Mouse (Mus musculus) olfactory bulb, adult 2 months (tissue): ENCODE measurements around the gene Dpf3.

ENCODE experiments used
- CTCF ChIP-seq: fragments of 200-500 bp; IDR thresholded peaks from 2 replicates; pipeline ENCODE4 v1.5.1; 2012; ENCODE audit warnings: low read depth, mild to moderate bottlenecking, low read length, moderate library complexity; ENCODE audit not compliant: insufficient read depth
- POLR2A ChIP-seq: fragments of 200-500 bp; IDR thresholded peaks from 2 replicates; pipeline ENCODE4 v1.6.1; 2012; ENCODE audit warnings: mild to moderate bottlenecking, low read depth, low read length, moderate library complexity; ENCODE audit not compliant: insufficient read depth

DNA sequence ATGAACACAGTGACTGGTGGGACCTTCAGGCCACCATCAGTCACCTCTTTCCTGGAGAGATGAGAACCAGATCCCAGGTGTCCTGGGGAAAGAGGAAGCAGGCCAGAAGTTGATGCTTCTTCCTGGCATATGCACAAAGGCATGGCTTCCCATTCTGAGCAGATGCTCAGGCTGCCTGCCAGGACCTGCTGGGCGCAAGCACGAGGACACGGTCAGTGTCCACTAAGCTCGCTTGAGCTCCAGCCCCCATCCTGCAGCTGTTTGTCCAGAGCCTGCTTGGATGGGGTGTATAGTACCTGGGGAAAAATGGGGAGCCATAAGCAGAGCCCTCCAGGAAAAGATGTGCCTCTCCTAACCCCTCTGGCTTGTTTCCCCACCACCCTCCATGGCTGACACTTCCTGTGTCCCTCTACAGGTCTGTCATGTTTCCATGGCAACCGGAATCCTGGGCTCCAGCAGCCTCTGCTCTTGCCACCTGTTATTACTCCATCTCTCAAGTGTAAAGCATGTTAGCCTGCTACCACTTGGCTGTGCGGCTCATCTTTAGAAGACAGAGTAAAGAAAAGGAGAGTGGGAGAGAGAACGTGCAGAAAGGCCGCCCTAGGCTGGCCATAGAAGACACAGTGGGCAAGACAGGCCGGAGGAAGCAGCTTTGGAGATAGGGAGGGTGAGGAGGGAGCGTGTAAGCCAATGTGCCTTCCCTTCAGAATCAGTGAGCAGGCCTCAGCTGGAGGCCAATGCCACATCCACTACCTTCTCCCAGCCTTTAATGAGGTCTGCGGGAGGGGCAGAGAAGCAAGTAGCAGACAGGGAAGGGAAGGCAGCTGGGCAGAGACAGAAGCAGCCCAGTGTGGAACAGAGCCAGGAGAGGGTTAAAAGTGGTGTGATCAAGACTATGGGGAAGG is 209.7 kb downstream of the Dpf3 start:
- TF ChIP-seq POLR2A, result no peak
- no peak for TF ChIP-seq CTCF
